Mouse (Mus musculus) olfactory bulb, adult 2 months (tissue): ENCODE measurements at regions not wholly inside any gene's neighbourhood (a gene's known extent, or its start where the extent isn't known, plus 50 kb on each side); places are given as distances from the start of the nearest gene placed in this dataset.
"Not testable (repeated sequence)": the region's sequence is repeated elsewhere in the genome, so short reads cannot be mapped to it uniquely, and the experiment has no call there.

Experiments used
- H3K27ac ChIP-seq: fragments of 200-500 bp; 2 replicates; pipeline ENCODE4 v1.5.1; 2012; ENCODE audit warnings: low read depth, low read length; ENCODE audit not compliant: insufficient read depth
- H3K4me1 ChIP-seq: fragments of 200-500 bp; 2 replicates; pipeline ENCODE4 v1.6.1; 2012; ENCODE audit warnings: low read length; ENCODE audit not compliant: control insufficient read depth, insufficient read depth
- H3K4me3 ChIP-seq: fragments of 200-500 bp; 2 replicates; pipeline ENCODE4 v1.5.1; 2012; ENCODE audit warnings: mild to moderate bottlenecking, low read depth, low read length, moderate library complexity; ENCODE audit not compliant: insufficient read depth
- CTCF ChIP-seq: fragments of 200-500 bp; IDR thresholded peaks from 2 replicates; pipeline ENCODE4 v1.5.1; 2012; ENCODE audit warnings: low read depth, mild to moderate bottlenecking, low read length, moderate library complexity; ENCODE audit not compliant: insufficient read depth
- POLR2A ChIP-seq: fragments of 200-500 bp; IDR thresholded peaks from 2 replicates; pipeline ENCODE4 v1.6.1; 2012; ENCODE audit warnings: mild to moderate bottlenecking, low read depth, low read length, moderate library complexity; ENCODE audit not compliant: insufficient read depth
- WGBS: fragments of 180-500 bp; shearing (Covaris S2); methylation state at CpG from one replicate; pipeline ENCODE4 v1.1.7; 2018; 5-methylcytosine and 5-hydroxymethylcytosine counted together

GRCm38 (mm10) chr4:55645432-55645831 lies 113.2 kb upstream of the Klf4 start:
- no peak overlapping the region for H3K27ac ChIP-seq
- H3K4me3 ChIP-seq = no peak overlapping the region
- peaks cover 8% of the 10 kb centered on the region for H3K4me1 ChIP-seq
- WGBS = 60% methylated on average over 3 of the region's 3 CpGs
- TF ChIP-seq CTCF = no peak
- TF ChIP-seq POLR2A = no peak

- no peak overlapping the region for H3K27ac ChIP-seq
- no peak for TF ChIP-seq CTCF
- TF ChIP-seq POLR2A = no peak
- WGBS = 85% methylated on average over 2 of the region's 2 CpGs
- no peak overlapping the region for H3K4me3 ChIP-seq
- peaks cover 4% of the 10 kb centered on the region; the same call in 1 of the 2 replicates for H3K4me1 ChIP-seq
These were observed 112.6 kb upstream of the Klf4 start for GRCm38 (mm10) chr4:55644895-55645294.

- 94% methylated on average over 7 of the region's 7 CpGs for WGBS
- H3K4me3 ChIP-seq = no peak overlapping the region
- H3K27ac ChIP-seq = no peak overlapping the region
- H3K4me1 ChIP-seq = no peaks in the 10 kb centered on the region
- no peak for TF ChIP-seq CTCF
- no peak for TF ChIP-seq POLR2A
These were observed 102.8 kb upstream of the Klf4 start for GRCm38 (mm10) chr4:55634946-55635511.

GRCm38 (mm10) chr4:55631157-55631556 lies 98.9 kb upstream of the Klf4 start:
- TF ChIP-seq POLR2A (no peak), CTCF (no peak)
- 86% methylated on average over 1 of the region's 1 CpGs for WGBS
- no peak overlapping the region for H3K27ac ChIP-seq
- no peak overlapping the region for H3K4me3 ChIP-seq
- no peaks in the 10 kb centered on the region for H3K4me1 ChIP-seq

GRCm38 (mm10) chr4:55630215-55630614 lies 97.9 kb upstream of the Klf4 start:
- WGBS = 90% methylated on average over 4 of the region's 4 CpGs
- not testable (repeated sequence) for H3K27ac ChIP-seq, H3K4me3 ChIP-seq, H3K4me1 ChIP-seq

GRCm38 (mm10) chr4:55624779-55625178 lies 92.5 kb upstream of the Klf4 start:
- H3K27ac ChIP-seq = no peak overlapping the region
- H3K4me3 ChIP-seq = no peak overlapping the region
- no peaks in the 10 kb centered on the region for H3K4me1 ChIP-seq
- WGBS = 96% methylated on average over 9 of the region's 9 CpGs
- no peak for TF ChIP-seq CTCF
- TF ChIP-seq POLR2A = no peak

- no peak overlapping the region for H3K4me3 ChIP-seq
- 86% methylated on average over 4 of the region's 4 CpGs for WGBS
These were observed 91.0 kb upstream of the Klf4 start for GRCm38 (mm10) chr4:55623151-55623760.

GRCm38 (mm10) chr4:55622651-55623050 lies 90.4 kb upstream of the Klf4 start:
- no peak for TF ChIP-seq CTCF
- no peak for TF ChIP-seq POLR2A
- Histone ChIP-seq H3K4me3 (no peak overlapping the region), H3K4me1 (no peaks in the 10 kb centered on the region), H3K27ac (no peak overlapping the region)
- WGBS = 76% methylated on average over 4 of the region's 4 CpGs

More at GRCm38 (mm10) chr4:55623151-55623760, 91.0 kb upstream of the Klf4 start:
- Histone ChIP-seq H3K27ac (no peak overlapping the region), H3K4me1 (no peaks in the 10 kb centered on the region)
- TF ChIP-seq POLR2A = no peak
- TF ChIP-seq CTCF = no peak

- TF ChIP-seq POLR2A = no peak
- TF ChIP-seq CTCF = no peak
- H3K27ac ChIP-seq = no peak overlapping the region
These were observed 87.6 kb upstream of the Klf4 start for GRCm38 (mm10) chr4:55619891-55620290.

More at GRCm38 (mm10) chr4:55619891-55620290, 87.6 kb upstream of the Klf4 start:
- no peak overlapping the region for H3K4me3 ChIP-seq
- WGBS = 87% methylated on average over 3 of the region's 3 CpGs
- no peaks in the 10 kb centered on the region for H3K4me1 ChIP-seq
